Mouse (Mus musculus): ENCODE results near the gene Tmem252.

Tmem252 gene

DNA sequence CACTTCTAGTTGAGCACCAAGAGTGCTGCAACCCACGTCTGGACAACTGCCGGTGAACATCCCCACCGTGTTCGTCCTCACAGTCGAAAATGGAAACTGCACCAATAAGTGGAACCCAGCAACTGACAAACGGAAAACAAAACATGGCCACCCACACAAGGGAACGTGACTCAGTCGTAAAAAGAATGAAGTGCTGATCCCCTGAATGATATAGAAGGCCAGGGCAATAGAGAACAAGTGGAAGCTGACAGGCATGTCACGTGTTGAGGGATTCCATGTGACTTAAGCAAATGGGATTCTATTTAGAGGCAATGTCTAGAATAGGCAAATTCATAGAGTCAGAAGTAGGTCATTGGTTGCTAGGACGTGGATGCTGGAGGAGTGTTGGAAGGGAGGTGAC, 50.6 kb downstream of the Tmem252 start:
- no peak for DNase-seq (ENCODE audit: low read depth)

DNA sequence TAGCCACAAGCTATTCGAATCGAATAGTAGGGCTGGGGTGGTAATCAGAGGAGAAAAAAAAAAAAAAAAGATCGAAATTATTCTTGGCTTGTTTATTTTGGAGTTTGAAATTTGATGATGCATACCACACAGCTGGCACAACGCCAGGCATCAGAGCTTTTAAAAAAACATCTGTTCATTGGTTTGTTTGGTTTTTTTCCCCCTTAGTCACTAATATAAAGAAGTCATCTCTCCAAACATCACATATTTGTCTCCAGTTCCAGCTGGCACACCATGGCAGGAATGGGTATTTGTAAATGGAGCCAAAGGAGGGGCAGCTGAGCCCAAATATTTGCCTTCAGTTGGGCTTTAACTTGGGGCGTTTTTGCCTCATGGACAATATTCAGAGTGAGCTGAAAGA, 56.9 kb downstream of the Tmem252 start:
- peak; percentile 99 for DNase-seq (ENCODE audit: low read depth)

Measured in NIH3T3 (cell line).